Mouse (Mus musculus) cerebellum, adult 9-10 months (tissue): Measurements from ENCODE around the gene Pik3r1.
A peak's percentile ranks its signal among the peaks of the same experiment; 100 is the strongest.

Experiments
- DNase-seq: peaks from one replicate; pipeline ENCODE4 v3.0.0; 2022

Gene Pik3r1

GRCm38 (mm10) chr13:101678036-101678435 is 90.0 kb downstream of the Pik3r1 start:
- DNase-seq, result no peak

GRCm38 (mm10) chr13:101673876-101674275 is 94.1 kb downstream of the Pik3r1 start:
- no peak for DNase-seq

- no peak for DNase-seq
Measured at GRCm38 (mm10) chr13:101668859-101669258, 99.2 kb downstream of the Pik3r1 start.

DNA sequence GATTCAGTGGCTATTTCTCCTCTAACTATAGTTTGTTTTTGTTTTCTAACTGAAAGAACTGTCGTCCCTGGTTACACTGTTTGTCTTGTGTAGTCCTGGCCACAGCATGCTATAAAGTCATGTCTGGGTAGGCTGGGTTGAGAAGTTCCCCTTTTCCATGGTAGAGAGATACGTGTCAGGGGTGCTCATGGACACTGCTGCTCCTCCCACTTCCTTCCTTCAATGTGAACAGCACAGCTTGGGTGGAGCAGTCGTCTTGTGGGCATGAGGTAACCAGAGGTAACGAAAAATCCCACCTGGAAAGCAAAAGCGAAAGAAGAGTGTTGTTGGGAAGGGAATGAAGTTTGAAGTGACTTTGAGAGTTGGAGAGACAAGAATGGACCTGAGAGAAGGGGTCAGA is 104.0 kb downstream of the Pik3r1 start:
- DNase-seq, result no peak

DNA sequence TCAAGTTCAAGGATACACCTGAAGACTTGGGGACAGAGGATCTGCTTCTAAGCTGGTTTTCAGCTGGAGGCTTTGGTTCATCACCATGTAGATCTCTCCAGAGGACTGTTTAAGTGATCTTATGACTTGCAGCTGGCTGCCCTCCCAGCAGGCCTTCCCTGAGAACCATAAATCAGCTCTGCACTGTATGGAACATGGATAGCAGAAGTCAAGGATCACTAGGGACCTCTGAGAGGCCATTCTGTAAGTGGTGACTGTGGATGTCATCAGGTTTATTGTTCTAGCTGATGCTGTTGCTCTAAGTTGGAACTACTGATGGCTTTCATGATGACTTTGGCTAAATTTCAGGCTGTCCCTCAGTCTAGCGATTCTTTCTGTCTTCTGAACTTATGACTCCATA is 105.1 kb downstream of the Pik3r1 start:
- no peak for DNase-seq

GRCm38 (mm10) chr13:101661567-101661966 is 106.5 kb downstream of the Pik3r1 start:
- no peak for DNase-seq

GRCm38 (mm10) chr13:101660187-101660586 is 107.8 kb downstream of the Pik3r1 start:
- no peak for DNase-seq

- no peak for DNase-seq
Measured at GRCm38 (mm10) chr13:101652131-101652530, 115.9 kb downstream of the Pik3r1 start.

DNA sequence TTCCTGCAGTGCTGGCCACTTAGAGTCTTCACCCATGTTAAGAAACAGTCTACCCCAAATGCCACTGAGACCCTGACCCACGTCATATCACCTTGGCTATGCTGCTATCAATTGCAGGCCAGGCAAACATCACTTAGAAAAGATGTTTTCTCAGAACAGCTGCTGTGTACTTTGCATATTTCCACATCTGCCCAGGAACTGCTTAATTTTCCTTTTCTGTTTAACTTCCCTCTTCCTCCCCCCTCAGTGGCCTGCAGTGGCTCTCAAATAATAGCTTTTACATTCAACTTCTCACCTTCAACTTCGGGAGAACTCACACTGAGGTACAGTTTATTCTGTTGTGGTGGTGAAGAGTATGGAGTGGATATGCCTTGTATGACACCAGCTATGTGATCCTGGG is 126.4 kb downstream of the Pik3r1 start:
- DNase-seq, result no peak

GRCm38 (mm10) chr13:101635837-101636236 is 132.2 kb downstream of the Pik3r1 start:
- peak; percentile 6 for DNase-seq

DNA sequence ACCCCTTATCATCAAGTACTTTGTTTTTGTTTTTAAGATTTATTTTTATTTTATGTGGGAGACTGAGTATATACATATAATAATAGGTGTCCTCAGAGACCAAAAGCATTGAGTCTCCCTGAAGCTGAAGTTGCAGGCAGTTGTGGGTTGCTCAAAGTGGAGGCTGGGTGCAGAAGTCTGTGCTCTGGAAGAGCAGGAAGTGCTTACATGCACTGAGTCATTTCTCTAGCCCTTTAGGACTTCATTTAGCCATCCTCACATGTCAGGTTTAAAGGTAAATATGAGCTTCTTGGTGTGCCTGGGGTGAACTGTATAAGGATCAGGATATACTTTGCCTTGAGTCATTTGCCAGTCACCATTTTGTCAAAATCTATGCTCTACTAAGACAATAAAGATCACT is 133.6 kb downstream of the Pik3r1 start:
- DNase-seq, result no peak

DNA sequence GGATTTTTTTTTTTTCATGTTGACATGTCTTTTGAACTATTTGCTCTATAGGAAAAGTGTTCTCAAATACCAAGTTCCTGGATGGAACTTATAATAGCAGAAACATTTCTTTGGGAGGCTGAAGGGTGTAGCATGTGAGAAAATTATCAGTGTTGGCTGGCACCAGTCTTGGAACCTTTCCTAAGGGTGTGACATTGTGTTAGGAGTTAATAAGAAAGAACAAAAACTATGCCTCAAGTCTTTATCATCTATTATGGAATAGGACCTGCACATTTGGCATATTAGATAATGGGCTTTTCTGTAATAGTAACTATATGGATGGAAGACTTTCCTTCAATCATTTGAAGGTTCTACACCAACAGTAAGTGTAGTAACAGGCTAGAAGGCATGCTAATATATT is 134.4 kb downstream of the Pik3r1 start:
- DNase-seq, result no peak

DNA sequence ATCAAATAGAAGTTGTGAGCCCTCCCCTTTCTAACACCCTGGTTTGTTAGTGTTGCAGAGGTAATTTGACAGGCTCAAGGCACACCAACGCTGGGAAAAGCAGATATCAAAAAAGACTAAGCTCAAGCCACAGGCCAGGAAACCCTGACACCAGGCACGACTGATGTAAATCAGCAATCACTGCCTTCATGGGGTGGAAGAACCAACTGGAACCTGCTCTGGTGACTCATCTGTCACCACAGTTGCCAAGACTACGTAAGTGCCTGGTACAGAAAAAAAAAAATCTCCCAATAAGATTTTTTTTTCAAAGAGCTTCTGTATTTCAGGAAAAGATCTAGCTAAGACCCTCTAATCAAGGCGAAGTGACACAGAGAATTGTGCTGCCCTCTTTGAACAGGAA is 135.2 kb downstream of the Pik3r1 start:
- peak; percentile 4 for DNase-seq

DNA sequence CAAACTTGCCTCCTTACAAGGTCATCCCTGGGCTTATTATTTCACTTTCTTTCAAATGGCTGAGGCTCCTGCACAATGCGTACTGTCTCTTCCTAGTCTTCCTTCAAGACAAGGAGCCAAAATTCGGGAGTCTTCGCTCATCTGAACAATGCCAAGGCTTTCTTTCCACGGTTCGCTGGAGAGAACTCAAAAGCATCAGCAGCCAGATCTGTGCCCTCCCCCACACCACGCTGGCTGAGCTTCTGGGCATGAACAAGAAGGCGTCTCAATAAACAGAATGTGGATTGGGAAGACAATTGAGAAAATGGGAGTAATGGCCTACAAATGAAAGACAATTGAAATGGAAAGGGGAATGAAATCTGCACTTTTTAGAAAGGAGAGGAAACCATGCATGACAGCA is 136.5 kb downstream of the Pik3r1 start:
- DNase-seq, result peak; percentile 5
